Mouse (Mus musculus) kidney, postnatal 25 days (tissue): Measurements from ENCODE around the gene Hpcal1.

Experiments
- DNase-seq, 2 experiments: peaks; one replicate each; pipeline ENCODE4 v3.0.0; 2021; ENCODE audit warnings: mixed read lengths in 2 of 2

The Hpcal1 gene

GRCm38 (mm10) chr12:17688913-17689312, 1.7 kb upstream of the Hpcal1 start:
- DNase-seq = no peak

- no peak for DNase-seq
Measured at GRCm38 (mm10) chr12:17689931-17690563, 609 bp upstream of the Hpcal1 start.

GRCm38 (mm10) chr12:17691320-17691876, 742 bp downstream of the Hpcal1 start:
- DNase-seq = peak; percentile 45 to 70

- DNase-seq = peak; percentile 29 to 61
Measured at GRCm38 (mm10) chr12:17691891-17692321, 1.2 kb downstream of the Hpcal1 start.

- no peak for DNase-seq
Measured at GRCm38 (mm10) chr12:17692356-17692755, 1.7 kb downstream of the Hpcal1 start.

- no peak for DNase-seq
Measured at GRCm38 (mm10) chr12:17692953-17693352, 2.3 kb downstream of the Hpcal1 start.

- peak; percentile 69 to 82 for DNase-seq
Measured at GRCm38 (mm10) chr12:17694589-17695115, 4.0 kb downstream of the Hpcal1 start.

- no peak for DNase-seq
Measured at GRCm38 (mm10) chr12:17696395-17696794, 5.7 kb downstream of the Hpcal1 start.

- no peak for DNase-seq
Measured at GRCm38 (mm10) chr12:17698934-17699333, 8.3 kb downstream of the Hpcal1 start.

- DNase-seq = peak; percentile 12 to 69
Measured at GRCm38 (mm10) chr12:17699480-17699879, 8.8 kb downstream of the Hpcal1 start.

GRCm38 (mm10) chr12:17701131-17701720, 10.6 kb downstream of the Hpcal1 start:
- peak; percentile 42 to 55 for DNase-seq

GRCm38 (mm10) chr12:17701795-17702194, 11.1 kb downstream of the Hpcal1 start:
- DNase-seq = no peak

- peak; percentile 60 to 80 for DNase-seq
Measured at GRCm38 (mm10) chr12:17702257-17702943, 11.7 kb downstream of the Hpcal1 start.

- peak in 1 of 2 experiments; percentile 23 for DNase-seq
Measured at GRCm38 (mm10) chr12:17702944-17703335, 12.3 kb downstream of the Hpcal1 start.

- no peak for DNase-seq
Measured at GRCm38 (mm10) chr12:17703866-17704265, 13.2 kb downstream of the Hpcal1 start.

- DNase-seq = no peak
Measured at GRCm38 (mm10) chr12:17707472-17707871, 16.8 kb downstream of the Hpcal1 start.

- DNase-seq = peak in 1 of 2 experiments; percentile 42
Measured at GRCm38 (mm10) chr12:17709451-17709850, 18.8 kb downstream of the Hpcal1 start.

GRCm38 (mm10) chr12:17709926-17710746, 19.5 kb downstream of the Hpcal1 start:
- DNase-seq = peak; percentile 56 to 79

GRCm38 (mm10) chr12:17710747-17711092, 20.1 kb downstream of the Hpcal1 start:
- peak; percentile 41 to 46 for DNase-seq

GRCm38 (mm10) chr12:17711731-17712388, 21.2 kb downstream of the Hpcal1 start:
- DNase-seq = peak; percentile 74 to 87

- no peak for DNase-seq
Measured at GRCm38 (mm10) chr12:17712571-17712970, 21.9 kb downstream of the Hpcal1 start.
